Mouse (Mus musculus): ENCODE results near the gene Sema6d.

DNA sequence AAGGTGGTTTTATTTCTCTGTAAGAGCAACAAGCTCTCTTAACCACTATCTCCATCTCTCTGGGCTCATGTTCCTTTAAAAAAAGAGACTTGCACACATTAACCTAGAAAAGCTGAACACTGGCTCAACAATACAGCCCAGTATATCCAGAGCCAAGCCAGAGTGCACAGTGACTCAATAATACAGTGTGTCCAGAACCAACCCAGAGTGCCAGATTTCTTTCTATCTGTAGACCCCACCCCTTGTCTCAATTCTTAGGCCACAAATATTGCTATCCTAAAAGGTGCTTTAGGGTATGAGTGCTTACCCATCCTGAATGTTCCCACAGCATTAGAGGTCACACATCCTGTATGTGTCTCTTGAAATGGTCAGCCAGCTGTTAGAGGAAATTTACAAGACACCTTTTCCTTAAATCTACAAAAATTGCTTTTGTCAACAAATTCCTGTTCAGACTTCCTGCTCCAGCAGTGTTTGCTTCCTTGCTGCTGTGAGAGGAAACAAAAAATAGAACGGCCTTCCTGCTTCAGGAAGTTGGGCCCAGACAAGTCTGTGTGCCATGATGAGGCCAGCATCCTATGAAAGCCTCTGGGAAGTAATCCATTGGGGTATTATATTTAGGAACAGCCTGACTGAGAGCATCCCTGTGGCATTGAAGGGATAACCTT lies 465.1 kb downstream of the Sema6d start:
- TF ChIP-seq CTCF (IDR thresholded peaks at IDR 0.05; ENCODE audit: borderline replicate concordance, insufficient read depth, low read depth, low read length), result no peak
- TF ChIP-seq POLR2A (IDR thresholded peaks at IDR 0.05; ENCODE audit: borderline replicate concordance, insufficient read depth, low read length), result no peak
